Mouse (Mus musculus): ENCODE data around the gene Pqbp1. TPM values are rescaled to one million over a fixed set of nuclear protein-coding genes. Genes with fewer than 3 reads are reported as not detected.

Gene Pqbp1
- polyA plus RNA-seq, 1 experiment from 2014 or later, result 161 TPM

DNA sequence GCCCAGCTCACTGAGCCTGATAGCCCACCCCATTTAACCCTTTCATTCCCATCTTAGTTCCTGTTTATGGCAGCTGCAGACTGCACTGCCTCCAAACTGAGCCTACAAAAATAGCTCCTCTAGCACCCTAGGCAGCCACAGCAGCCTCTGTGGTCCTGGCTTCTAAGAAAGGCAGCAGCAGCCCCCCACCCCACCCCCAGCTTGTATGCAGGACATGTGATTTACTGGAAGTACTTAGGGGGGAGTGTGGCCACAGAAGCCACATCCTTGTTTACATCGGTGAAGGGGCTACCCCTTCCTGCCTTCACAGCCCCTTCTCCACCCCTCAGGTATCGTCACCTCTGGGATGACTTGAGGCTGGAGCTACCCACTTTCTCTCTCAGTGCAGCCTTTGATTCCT, 33.7 kb downstream of the Pqbp1 start:
- Histone ChIP-seq H3K4me2 (replicated peaks; ENCODE audit: low read depth, low read length) (no peak overlapping the region), H3K27me3 (ENCODE audit: control insufficient read depth, insufficient read depth, low read length) (no peaks in the 10 kb centered on the region), H3K27ac (ENCODE audit: low read depth, low read length) (no peak overlapping the region), H3K9me3 (ENCODE audit: control insufficient read depth, low read length) (no peaks in the 10 kb centered on the region), H3K9ac (ENCODE audit: low read depth, low read length) (no peak overlapping the region), H3K4me3 (ENCODE audit: low read depth, low read length) (no peak overlapping the region), H3K4me1 (replicated peaks; ENCODE audit: control insufficient read depth, insufficient read depth, low read length) (no peaks in the 10 kb centered on the region), H3K36me3 (ENCODE audit: control insufficient read depth, insufficient read depth, low read length) (no peaks in the 10 kb centered on the region)
- WGBS, result 70% methylated on average over 2 of the region's 2 CpGs
- DNase-seq (ENCODE audit: low spot score) (no peak), ATAC-seq (ENCODE audit: low FRiP score) (no peak)

- Histone ChIP-seq H3K27ac (ENCODE audit: low read depth, low read length) (no peak overlapping the region), H3K9ac (ENCODE audit: low read depth, low read length) (no peak overlapping the region), H3K4me2 (replicated peaks; ENCODE audit: low read depth, low read length) (no peak overlapping the region), H3K4me3 (ENCODE audit: low read depth, low read length) (no peak overlapping the region), H3K27me3 (ENCODE audit: control insufficient read depth, insufficient read depth, low read length) (no peaks in the 10 kb centered on the region), H3K4me1 (replicated peaks; ENCODE audit: control insufficient read depth, insufficient read depth, low read length) (no peaks in the 10 kb centered on the region), H3K36me3 (ENCODE audit: control insufficient read depth, insufficient read depth, low read length) (no peaks in the 10 kb centered on the region), H3K9me3 (ENCODE audit: control insufficient read depth, low read length) (no peaks in the 10 kb centered on the region)
- DNase-seq (ENCODE audit: low spot score) (no peak), ATAC-seq (ENCODE audit: low FRiP score) (no peak)
- 79% methylated on average over 3 of the region's 3 CpGs for WGBS
Observed at GRCm38 (mm10) chrX:7864551-7864950, 34.5 kb downstream of the Pqbp1 start.

DNA sequence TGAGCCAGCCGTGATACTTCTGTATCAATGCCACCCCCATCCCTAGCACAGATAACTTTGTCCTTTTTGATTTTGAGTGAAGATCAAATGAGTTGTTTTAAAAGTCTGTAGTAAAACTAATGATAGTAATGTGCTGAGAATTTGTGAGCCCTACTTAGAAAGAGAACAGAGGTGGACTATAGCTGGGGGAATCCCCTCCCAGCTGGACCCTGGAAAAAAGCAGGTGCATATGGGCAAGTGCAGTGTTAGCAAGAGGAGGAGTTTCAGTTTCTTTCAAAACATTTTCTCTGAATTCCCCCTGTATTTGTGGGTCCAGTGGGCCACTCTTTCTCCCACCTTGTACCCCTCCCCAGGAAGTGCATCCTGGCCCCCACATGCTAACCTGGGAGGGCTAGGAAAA, 35.9 kb downstream of the Pqbp1 start:
- no peak for DNase-seq (ENCODE audit: low spot score)
- ATAC-seq (ENCODE audit: low FRiP score), result no peak
- Histone ChIP-seq H3K4me1 (replicated peaks; ENCODE audit: control insufficient read depth, insufficient read depth, low read length) (no peaks in the 10 kb centered on the region), H3K36me3 (ENCODE audit: control insufficient read depth, insufficient read depth, low read length) (no peaks in the 10 kb centered on the region), H3K4me2 (replicated peaks; ENCODE audit: low read depth, low read length) (no peak overlapping the region), H3K27ac (ENCODE audit: low read depth, low read length) (no peak overlapping the region), H3K4me3 (ENCODE audit: low read depth, low read length) (no peak overlapping the region), H3K9me3 (ENCODE audit: control insufficient read depth, low read length) (no peaks in the 10 kb centered on the region), H3K27me3 (ENCODE audit: control insufficient read depth, insufficient read depth, low read length) (no peaks in the 10 kb centered on the region), H3K9ac (ENCODE audit: low read depth, low read length) (no peak overlapping the region)
- 88% methylated on average over 1 of the region's 1 CpGs for WGBS

DNA sequence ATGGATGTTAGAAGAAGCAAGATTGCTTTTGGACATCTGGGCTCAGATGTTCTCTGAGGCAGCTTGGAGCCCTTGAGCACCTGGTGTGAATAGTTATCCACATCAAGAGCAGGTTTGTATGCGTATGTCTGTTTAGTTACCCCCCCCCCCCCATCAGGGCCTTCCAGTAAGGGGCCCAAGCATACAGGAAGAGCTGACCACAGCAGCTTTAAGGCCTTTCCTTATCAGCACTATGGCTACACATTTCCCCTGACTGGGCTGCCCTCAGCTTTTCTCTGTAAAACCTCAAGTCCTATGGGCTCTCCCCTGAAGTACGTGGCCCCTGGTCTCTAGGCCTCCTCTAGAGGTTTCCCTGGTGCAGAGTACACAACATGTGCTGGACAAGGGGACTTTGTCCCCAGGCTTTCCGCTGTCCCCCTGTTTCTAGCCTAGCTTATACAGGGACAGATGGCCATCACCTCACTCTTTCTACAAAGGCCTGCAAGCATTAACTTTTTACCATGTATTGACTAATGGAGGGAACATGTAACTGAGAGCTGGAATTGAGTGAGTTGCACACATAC, 39.8 kb downstream of the Pqbp1 start:
- H3K4me3 ChIP-seq (ENCODE audit: low read depth, low read length), result no peak overlapping the region
- no peaks in the 10 kb centered on the region for H3K36me3 ChIP-seq (ENCODE audit: control insufficient read depth, insufficient read depth, low read length)
- ATAC-seq (ENCODE audit: low FRiP score) (no peak), DNase-seq (ENCODE audit: low spot score) (no peak)
- H3K9me3 ChIP-seq (ENCODE audit: control insufficient read depth, low read length), result no peaks in the 10 kb centered on the region
- H3K4me1 ChIP-seq (replicated peaks; ENCODE audit: control insufficient read depth, insufficient read depth, low read length), result no peaks in the 10 kb centered on the region
- no peak overlapping the region for H3K4me2 ChIP-seq (replicated peaks; ENCODE audit: low read depth, low read length)
- 88% methylated on average over 3 of the region's 3 CpGs for WGBS
- no peaks in the 10 kb centered on the region for H3K27me3 ChIP-seq (ENCODE audit: control insufficient read depth, insufficient read depth, low read length)
- no peak overlapping the region for H3K9ac ChIP-seq (ENCODE audit: low read depth, low read length)
- no peak overlapping the region for H3K27ac ChIP-seq (ENCODE audit: low read depth, low read length)

GRCm38 (mm10) chrX:7854578-7854977, 44.5 kb downstream of the Pqbp1 start:
- Histone ChIP-seq H3K36me3 (ENCODE audit: control insufficient read depth, insufficient read depth, low read length) (no peaks in the 10 kb centered on the region), H3K27me3 (ENCODE audit: control insufficient read depth, insufficient read depth, low read length) (no peaks in the 10 kb centered on the region), H3K4me1 (replicated peaks; ENCODE audit: control insufficient read depth, insufficient read depth, low read length) (no peaks in the 10 kb centered on the region), H3K4me3 (ENCODE audit: low read depth, low read length) (no peak overlapping the region), H3K9ac (ENCODE audit: low read depth, low read length) (no peak overlapping the region), H3K27ac (ENCODE audit: low read depth, low read length) (no peak overlapping the region), H3K9me3 (ENCODE audit: control insufficient read depth, low read length) (no peaks in the 10 kb centered on the region), H3K4me2 (replicated peaks; ENCODE audit: low read depth, low read length) (no peak overlapping the region)
- ATAC-seq (ENCODE audit: low FRiP score), result no peak
- DNase-seq (ENCODE audit: low spot score), result peak; percentile 32
- WGBS, result 48% methylated on average over 2 of the region's 2 CpGs

DNA sequence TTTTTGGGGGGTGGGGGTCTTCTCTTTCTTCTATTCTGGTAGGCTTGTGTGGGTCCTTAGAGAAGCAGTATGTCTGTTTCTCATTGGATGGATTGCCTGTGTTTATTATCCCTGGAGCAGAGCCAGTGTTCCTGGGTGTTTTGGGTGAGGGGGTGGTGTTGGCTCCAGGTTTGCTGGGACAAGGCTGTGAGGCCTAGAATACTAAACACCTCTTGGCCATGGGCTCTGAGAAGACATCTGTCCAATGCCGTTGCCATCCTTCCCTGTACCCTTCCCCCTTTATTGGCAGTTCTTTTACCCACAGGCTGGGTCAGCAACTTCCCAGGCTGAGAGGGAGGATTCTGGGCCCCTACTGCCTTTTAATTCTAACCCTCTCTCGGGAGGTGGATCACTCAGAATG, 51.2 kb downstream of the Pqbp1 start:
- H3K27ac ChIP-seq (ENCODE audit: low read depth, low read length), result no peak overlapping the region
- H3K36me3 ChIP-seq (ENCODE audit: control insufficient read depth, insufficient read depth, low read length), result no peaks in the 10 kb centered on the region
- no peak overlapping the region for H3K9ac ChIP-seq (ENCODE audit: low read depth, low read length)
- 87% methylated on average over 2 of the region's 2 CpGs for WGBS
- H3K4me1 ChIP-seq (replicated peaks; ENCODE audit: control insufficient read depth, insufficient read depth, low read length), result 0 out of 2 replicates have a peak, but pooled peaks cover 2% of the 10 kb centered on the region
- no peak overlapping the region for H3K4me2 ChIP-seq (replicated peaks; ENCODE audit: low read depth, low read length)
- no peak for ATAC-seq (ENCODE audit: low FRiP score)
- DNase-seq (ENCODE audit: low spot score), result no peak
- no peaks in the 10 kb centered on the region for H3K9me3 ChIP-seq (ENCODE audit: control insufficient read depth, low read length)
- no peak overlapping the region for H3K4me3 ChIP-seq (ENCODE audit: low read depth, low read length)
- H3K27me3 ChIP-seq (ENCODE audit: control insufficient read depth, insufficient read depth, low read length), result no peaks in the 10 kb centered on the region

Other genes with a start within 250 kb of the Pqbp1 start
- 1.9 and 2.5 TPM in 2 replicates for gene Prickle3, start 242.0 kb downstream of the Pqbp1 start, polyA plus RNA-seq (2014; fragmentation: Nextera tagmentation; extraction: Ambion mirVana)
- gene Plp2, start 227.9 kb downstream of the Pqbp1 start, polyA plus RNA-seq (2014; fragmentation: Nextera tagmentation; extraction: Ambion mirVana), result 45.7 and 49.3 TPM in 2 replicates
- gene Magix, start 218.0 kb downstream of the Pqbp1 start, polyA plus RNA-seq (2014; fragmentation: Nextera tagmentation; extraction: Ambion mirVana), result 0.07 and 0.25 TPM in 2 replicates
- gene Gpkow, start 202.1 kb downstream of the Pqbp1 start, polyA plus RNA-seq (2014; fragmentation: Nextera tagmentation; extraction: Ambion mirVana), result 35.6 and 47.7 TPM in 2 replicates
- gene Wdr45, start 184.9 kb downstream of the Pqbp1 start, polyA plus RNA-seq (2014; fragmentation: Nextera tagmentation; extraction: Ambion mirVana), result 16.1 and 18.7 TPM in 2 replicates
- gene Gm45208, start 177.0 kb downstream of the Pqbp1 start, polyA plus RNA-seq (2014; fragmentation: Nextera tagmentation; extraction: Ambion mirVana), result not detected in 2 replicates
- gene Praf2, start 170.8 kb downstream of the Pqbp1 start, polyA plus RNA-seq (2014; fragmentation: Nextera tagmentation; extraction: Ambion mirVana), result 98.3 and 108 TPM in 2 replicates
- 19.9 and 21.5 TPM in 2 replicates for gene Ccdc120, start 148.4 kb downstream of the Pqbp1 start, polyA plus RNA-seq (2014; fragmentation: Nextera tagmentation; extraction: Ambion mirVana)
- 18.5 and 21.7 TPM in 2 replicates for gene Tfe3, start 136.7 kb downstream of the Pqbp1 start, polyA plus RNA-seq (2014; fragmentation: Nextera tagmentation; extraction: Ambion mirVana)
- gene Gripap1, start 109.5 kb downstream of the Pqbp1 start, polyA plus RNA-seq (2014; fragmentation: Nextera tagmentation; extraction: Ambion mirVana), result 46.1 and 53.6 TPM in 2 replicates
- 1.6 and 2.2 TPM in 2 replicates for gene Kcnd1, start 77.0 kb downstream of the Pqbp1 start, polyA plus RNA-seq (2014; fragmentation: Nextera tagmentation; extraction: Ambion mirVana)
- 32.4 and 37.5 TPM in 2 replicates for gene Otud5, start 57.9 kb downstream of the Pqbp1 start, polyA plus RNA-seq (2014; fragmentation: Nextera tagmentation; extraction: Ambion mirVana)
- gene Pim2, start 21.0 kb downstream of the Pqbp1 start, polyA plus RNA-seq (2014; fragmentation: Nextera tagmentation; extraction: Ambion mirVana), result 6.4 and 7.1 TPM in 2 replicates
- gene Slc35a2, start 15.2 kb downstream of the Pqbp1 start, polyA plus RNA-seq (2014; fragmentation: Nextera tagmentation; extraction: Ambion mirVana), result 11.5 and 13.3 TPM in 2 replicates
- gene Timm17b, start 88 bp upstream of the Pqbp1 start, polyA plus RNA-seq (2014; fragmentation: Nextera tagmentation; extraction: Ambion mirVana), result 168 and 179 TPM in 2 replicates
- gene Gm10491, start 8.6 kb upstream of the Pqbp1 start, polyA plus RNA-seq (2014; fragmentation: Nextera tagmentation; extraction: Ambion mirVana), result not detected in 2 replicates
- not detected in 2 replicates for gene Gm10490, start 10.3 kb upstream of the Pqbp1 start, polyA plus RNA-seq (2014; fragmentation: Nextera tagmentation; extraction: Ambion mirVana)
- 23.9 and 25.9 TPM in 2 replicates for gene Pcsk1n, start 20.6 kb upstream of the Pqbp1 start, polyA plus RNA-seq (2014; fragmentation: Nextera tagmentation; extraction: Ambion mirVana)
- gene Eras, start 29.3 kb upstream of the Pqbp1 start, polyA plus RNA-seq (2014; fragmentation: Nextera tagmentation; extraction: Ambion mirVana), result not detected in 2 replicates
- gene Hdac6, start 48.6 kb upstream of the Pqbp1 start, polyA plus RNA-seq (2014; fragmentation: Nextera tagmentation; extraction: Ambion mirVana), result 46.0 and 48.5 TPM in 2 replicates
- gene Gata1, start 78.8 kb upstream of the Pqbp1 start, polyA plus RNA-seq (2014; fragmentation: Nextera tagmentation; extraction: Ambion mirVana), result 3.9 and 4.9 TPM in 2 replicates
- not detected in 2 replicates for gene Glod5, start 119.2 kb upstream of the Pqbp1 start, polyA plus RNA-seq (2014; fragmentation: Nextera tagmentation; extraction: Ambion mirVana)
- 59.8 and 68.7 TPM in 2 replicates for gene Suv39h1, start 175.5 kb upstream of the Pqbp1 start, polyA plus RNA-seq (2014; fragmentation: Nextera tagmentation; extraction: Ambion mirVana)
- gene Was, start 191.2 kb upstream of the Pqbp1 start, polyA plus RNA-seq (2014; fragmentation: Nextera tagmentation; extraction: Ambion mirVana), result 0.49 and 0.91 TPM in 2 replicates
- gene Wdr13, start 233.6 kb upstream of the Pqbp1 start, polyA plus RNA-seq (2014; fragmentation: Nextera tagmentation; extraction: Ambion mirVana), result 25.6 and 30.8 TPM in 2 replicates
- 450 and 452 TPM in 2 replicates for gene Rbm3, start 246.6 kb upstream of the Pqbp1 start, polyA plus RNA-seq (2014; fragmentation: Nextera tagmentation; extraction: Ambion mirVana)